Comparison of ENCODE assay signal across 25 mouse cellular contexts in genomic region chr17:7376951-7377700, GRCm38 (mm10). TPM values are rescaled to one million over a fixed set of nuclear protein-coding genes. Genes with fewer than 3 reads are reported as not detected.
DNase-seq lines count a peak whose midpoint lies in the region; ATAC-seq and TF ChIP-seq lines count a peak whose summit lies in the region.
"Not testable (repeated sequence)": the region's sequence is repeated elsewhere in the genome, so short reads cannot be mapped to it uniquely, and the experiment has no call there.
"Had no signal": no experiment of that assay in that cellular context is flagged by ENCODE, and none has a peak within 500 bp of the region (broad histone marks: within the 10 kb centered on the region; RNA-seq: fewer than 3 reads in every experiment).

No protein-coding gene starts in this region.

- H3K4me1 ChIP-seq in embryonic facial prominence, embryonic 13.5 days; heart, embryonic 11.5 days (ENCODE audit: control insufficient read depth, insufficient read depth, low read length); hindbrain, embryonic 13.5 days (replicated peaks); intestine, embryonic 16.5 days (ENCODE audit: control insufficient read depth, insufficient read depth, low read length); limb, embryonic 15.5 days; midbrain, postnatal 0 days (ENCODE audit: insufficient read depth, low read length); stomach, embryonic 16.5 days (ENCODE audit: control insufficient read depth, insufficient read depth, low read length): not testable (repeated sequence)

- peak; percentile 50; the same call in 1 of the 2 replicates for ATAC-seq in embryonic facial prominence, embryonic 13.5 days (ENCODE audit: insufficient number of reproducible peaks, insufficient read depth, low FRiP score, low TSS enrichment, low read depth)
- 0 out of 2 replicates have a peak, but pooled peaks have one; percentile 39 for ATAC-seq in heart, embryonic 11.5 days (replicated peaks; ENCODE audit: insufficient number of reproducible peaks, low FRiP score, low TSS enrichment)
- peak; percentile 67; the same call in 1 of the 2 replicates for ATAC-seq in hindbrain, embryonic 13.5 days (ENCODE audit: low FRiP score)
- peak; percentile 28; the same call in 1 of the 2 replicates for ATAC-seq in intestine, embryonic 16.5 days
- peak; percentile 44; the same call in 1 of the 2 replicates for ATAC-seq in limb, embryonic 15.5 days (ENCODE audit: insufficient number of reproducible peaks, low FRiP score, low TSS enrichment, low read depth)
- ATAC-seq in megakaryocyte-erythroid progenitor cell, adult 5-6 weeks (replicated peaks; ENCODE audit: low FRiP score, low TSS enrichment, poor library complexity, severe bottlenecking): peak; percentile 41
- ATAC-seq in midbrain, postnatal 0 days (ENCODE audit: low FRiP score): 0 out of 2 replicates have a peak, but pooled peaks have one; percentile 42
- ATAC-seq in stomach, embryonic 16.5 days (ENCODE audit: insufficient read depth, low FRiP score): peak; percentile 49

- 92% methylated on average over 1 of the region's 3 CpGs for WGBS in embryonic facial prominence, embryonic 13.5 days
- WGBS in heart, embryonic 11.5 days (ENCODE audit: insufficient replicate concordance): 90% methylated on average over 1 of the region's 3 CpGs
- whole genome bisulfite sequencing in hindbrain, embryonic 13.5 days: 100% methylated on average over 1 of the region's 3 CpGs
- WGBS in intestine, embryonic 16.5 days: 100% methylated on average over 1 of the region's 3 CpGs
- WGBS in limb, embryonic 15.5 days: 100% methylated on average over 1 of the region's 3 CpGs
- 100% methylated on average over 1 of the region's 3 CpGs for whole genome bisulfite sequencing in midbrain, postnatal 0 days
- WGBS in stomach, embryonic 16.5 days: 100% methylated on average over 1 of the region's 3 CpGs

- not testable (repeated sequence) for DNase-seq in midbrain, postnatal 0 days (ENCODE audit: low spot score)

- not testable (repeated sequence) for TF ChIP-seq CTCF in midbrain, postnatal 0 days (IDR thresholded peaks at IDR 0.05)

- not testable (repeated sequence) for H3K36me3 ChIP-seq in embryonic facial prominence, embryonic 13.5 days; heart, embryonic 11.5 days (ENCODE audit: control insufficient read depth, insufficient read depth, low read length); hindbrain, embryonic 13.5 days; intestine, embryonic 16.5 days (ENCODE audit: control insufficient read depth, insufficient read depth, low read length); limb, embryonic 15.5 days; midbrain, postnatal 0 days (ENCODE audit: insufficient read depth, low read length); stomach, embryonic 16.5 days (ENCODE audit: control insufficient read depth, insufficient read depth, low read length)

- not testable (repeated sequence) for H3K9me3 ChIP-seq in embryonic facial prominence, embryonic 13.5 days; heart, embryonic 11.5 days (replicated peaks; ENCODE audit: control insufficient read depth, low read length); hindbrain, embryonic 13.5 days; intestine, embryonic 16.5 days (ENCODE audit: control insufficient read depth, low read length); limb, embryonic 15.5 days; midbrain, postnatal 0 days (ENCODE audit: low read length); stomach, embryonic 16.5 days (replicated peaks; ENCODE audit: control insufficient read depth, low read length)

- not testable (repeated sequence) for H3K4me2 ChIP-seq in embryonic facial prominence, embryonic 13.5 days; heart, embryonic 11.5 days; hindbrain, embryonic 13.5 days; intestine, embryonic 16.5 days (ENCODE audit: low read depth, low read length); limb, embryonic 15.5 days; midbrain, postnatal 0 days (ENCODE audit: low read depth, low read length, poor library complexity, severe bottlenecking); stomach, embryonic 16.5 days (ENCODE audit: low read depth, low read length)

- H3K9ac ChIP-seq in embryonic facial prominence, embryonic 13.5 days; heart, embryonic 11.5 days (ENCODE audit: low read depth, low read length); hindbrain, embryonic 13.5 days; intestine, embryonic 16.5 days (ENCODE audit: low read depth, low read length); limb, embryonic 15.5 days; midbrain, postnatal 0 days (replicated peaks; ENCODE audit: low read length, poor library complexity, severe bottlenecking); stomach, embryonic 16.5 days (ENCODE audit: low read length): not testable (repeated sequence)

- not testable (repeated sequence) for H3K27ac ChIP-seq in embryonic facial prominence, embryonic 13.5 days; heart, embryonic 11.5 days (ENCODE audit: low read depth, low read length); hindbrain, embryonic 13.5 days; intestine, embryonic 16.5 days (ENCODE audit: low read length); limb, embryonic 15.5 days; midbrain, postnatal 0 days (ENCODE audit: low read depth, low read length); stomach, embryonic 16.5 days (ENCODE audit: low read length)

- H3K27me3 ChIP-seq in embryonic facial prominence, embryonic 13.5 days; heart, embryonic 11.5 days (ENCODE audit: control insufficient read depth, insufficient read depth, low read length); hindbrain, embryonic 13.5 days; intestine, embryonic 16.5 days (replicated peaks; ENCODE audit: control insufficient read depth, insufficient read depth, low read length); limb, embryonic 15.5 days; midbrain, postnatal 0 days (ENCODE audit: insufficient read depth, low read length); stomach, embryonic 16.5 days (ENCODE audit: control insufficient read depth, insufficient read depth, low read length): not testable (repeated sequence)

- not testable (repeated sequence) for H3K4me3 ChIP-seq in embryonic facial prominence, embryonic 13.5 days; heart, embryonic 11.5 days (ENCODE audit: low read depth, low read length); hindbrain, embryonic 13.5 days; intestine, embryonic 16.5 days (ENCODE audit: low read length); limb, embryonic 15.5 days; midbrain, postnatal 0 days (ENCODE audit: low read depth, low read length); stomach, embryonic 16.5 days (replicated peaks; ENCODE audit: low read length)

RNA-seq across cellular contexts. Expression of gene Gm49630, which starts 5.3 kb away (rescaled TPM):
- polyA plus RNA-seq in embryonic facial prominence, embryonic 13.5 days (2015; fragmentation: Nextera tagmentation; extraction: Ambion mirVana): not detected in 2 replicates
- not detected in 2 replicates for polyA plus RNA-seq in heart, embryonic 11.5 days (2014; fragmentation: Nextera tagmentation; extraction: Ambion mirVana)
- not detected in 2 replicates for polyA plus RNA-seq in hindbrain, embryonic 13.5 days (2015; fragmentation: Nextera tagmentation; extraction: Ambion mirVana)
- not detected in 2 replicates for polyA plus RNA-seq in intestine, embryonic 16.5 days (2015; fragmentation: Nextera tagmentation; extraction: Ambion mirVana)
- not detected in 2 replicates for polyA plus RNA-seq in limb, embryonic 15.5 days (2015; fragmentation: Nextera tagmentation; extraction: Ambion mirVana)
- total RNA-seq in megakaryocyte-erythroid progenitor cell, adult 5-6 weeks (2014; fragmentation: Nextera tagmentation): not detected in 2 replicates
- not detected in 2 replicates for total RNA-seq in megakaryocyte-erythroid progenitor cell, adult 5-6 weeks (2017)
- total RNA-seq in midbrain, postnatal 0 days (2014; rRNA removed): not detected in 2 replicates
- polyA plus RNA-seq in midbrain, postnatal 0 days (2015; fragmentation: Nextera tagmentation; extraction: Ambion mirVana): not detected in 2 replicates
- polyA plus RNA-seq in stomach, embryonic 16.5 days (2015; fragmentation: Nextera tagmentation; extraction: Ambion mirVana): not detected in 2 replicates
- total RNA-seq: adrenal gland, adult 8-10 months; gastrocnemius, adult 18-20 months; gastrocnemius, postnatal 36 days; heart, postnatal 14 days; layer of hippocampus, adult 2 months; layer of hippocampus, postnatal 25 days; neutrophil, adult 5-6 weeks had no signal
- polyA plus RNA-seq: activated CD4-positive, CD25-positive, alpha-beta regulatory T cell, adult 4 months; cortical plate, adult 2 months; embryonic facial prominence, embryonic 10.5 days; erythroblast, embryonic 14.5 days; forebrain, embryonic 13.5 days; limb, embryonic 10.5 days; liver, embryonic 13.5 days; lung, adult 2 months; myocyte; thymus, postnatal 0 days had no signal

RNA-seq across cellular contexts. Expression of gene Unc93a2, which starts 8.1 kb away (rescaled TPM):
- not detected in 2 replicates for polyA plus RNA-seq in embryonic facial prominence, embryonic 13.5 days (2015; fragmentation: Nextera tagmentation; extraction: Ambion mirVana)
- polyA plus RNA-seq in heart, embryonic 11.5 days (2014; fragmentation: Nextera tagmentation; extraction: Ambion mirVana): not detected in 2 replicates
- 0.12 TPM in 1 of 2 replicates, not detected in the other for polyA plus RNA-seq in hindbrain, embryonic 13.5 days (2015; fragmentation: Nextera tagmentation; extraction: Ambion mirVana)
- polyA plus RNA-seq in intestine, embryonic 16.5 days (2015; fragmentation: Nextera tagmentation; extraction: Ambion mirVana): 0.13 TPM in 1 of 2 replicates, not detected in the other
- 0.14 and 0.21 TPM in 2 replicates for polyA plus RNA-seq in limb, embryonic 15.5 days (2015; fragmentation: Nextera tagmentation; extraction: Ambion mirVana)
- total RNA-seq in megakaryocyte-erythroid progenitor cell, adult 5-6 weeks (2014; fragmentation: Nextera tagmentation): not detected in 2 replicates
- not detected in 2 replicates for total RNA-seq in megakaryocyte-erythroid progenitor cell, adult 5-6 weeks (2017)
- total RNA-seq in midbrain, postnatal 0 days (2014; rRNA removed): 0.19 TPM in 1 of 2 replicates, not detected in the other
- 0.05 TPM in 1 of 2 replicates, not detected in the other for polyA plus RNA-seq in midbrain, postnatal 0 days (2015; fragmentation: Nextera tagmentation; extraction: Ambion mirVana)
- polyA plus RNA-seq in stomach, embryonic 16.5 days (2015; fragmentation: Nextera tagmentation; extraction: Ambion mirVana): not detected in 2 replicates
- total RNA-seq: layer of hippocampus, adult 2 months; layer of hippocampus, postnatal 25 days; neutrophil, adult 5-6 weeks had no signal
- polyA plus RNA-seq: activated CD4-positive, CD25-positive, alpha-beta regulatory T cell, adult 4 months; cortical plate, adult 2 months; embryonic facial prominence, embryonic 10.5 days; erythroblast, embryonic 14.5 days; forebrain, embryonic 13.5 days; limb, embryonic 10.5 days; myocyte had no signal

RNA-seq across cellular contexts. Expression of gene Ttll2, which starts 24.6 kb away (rescaled TPM):
- polyA plus RNA-seq in embryonic facial prominence, embryonic 13.5 days (2015; fragmentation: Nextera tagmentation; extraction: Ambion mirVana): not detected in 2 replicates
- not detected in 2 replicates for polyA plus RNA-seq in heart, embryonic 11.5 days (2014; fragmentation: Nextera tagmentation; extraction: Ambion mirVana)
- polyA plus RNA-seq in hindbrain, embryonic 13.5 days (2015; fragmentation: Nextera tagmentation; extraction: Ambion mirVana): not detected in 2 replicates
- not detected in 2 replicates for polyA plus RNA-seq in intestine, embryonic 16.5 days (2015; fragmentation: Nextera tagmentation; extraction: Ambion mirVana)
- polyA plus RNA-seq in limb, embryonic 15.5 days (2015; fragmentation: Nextera tagmentation; extraction: Ambion mirVana): not detected in 2 replicates
- not detected in 2 replicates for total RNA-seq in megakaryocyte-erythroid progenitor cell, adult 5-6 weeks (2014; fragmentation: Nextera tagmentation)
- not detected in 2 replicates for total RNA-seq in megakaryocyte-erythroid progenitor cell, adult 5-6 weeks (2017)
- total RNA-seq in midbrain, postnatal 0 days (2014; rRNA removed): not detected in 2 replicates
- polyA plus RNA-seq in midbrain, postnatal 0 days (2015; fragmentation: Nextera tagmentation; extraction: Ambion mirVana): not detected in 2 replicates
- not detected in 2 replicates for polyA plus RNA-seq in stomach, embryonic 16.5 days (2015; fragmentation: Nextera tagmentation; extraction: Ambion mirVana)
- total RNA-seq: gastrocnemius, adult 18-20 months; gastrocnemius, postnatal 36 days; heart, postnatal 14 days; layer of hippocampus, adult 2 months; layer of hippocampus, postnatal 25 days; neutrophil, adult 5-6 weeks had no signal
- polyA plus RNA-seq: activated CD4-positive, CD25-positive, alpha-beta regulatory T cell, adult 4 months; cortical plate, adult 2 months; embryonic facial prominence, embryonic 10.5 days; erythroblast, embryonic 14.5 days; forebrain, embryonic 13.5 days; limb, embryonic 10.5 days; liver, embryonic 13.5 days; myocyte; thymus, postnatal 0 days had no signal

RNA-seq across cellular contexts. Expression of gene Tcp10a, which starts 52.7 kb away (rescaled TPM):
- not detected in 2 replicates for polyA plus RNA-seq in embryonic facial prominence, embryonic 13.5 days (2015; fragmentation: Nextera tagmentation; extraction: Ambion mirVana)
- polyA plus RNA-seq in heart, embryonic 11.5 days (2014; fragmentation: Nextera tagmentation; extraction: Ambion mirVana): 0.14 and 0.24 TPM in 2 replicates
- not detected in 2 replicates for polyA plus RNA-seq in hindbrain, embryonic 13.5 days (2015; fragmentation: Nextera tagmentation; extraction: Ambion mirVana)
- not detected in 2 replicates for polyA plus RNA-seq in intestine, embryonic 16.5 days (2015; fragmentation: Nextera tagmentation; extraction: Ambion mirVana)
- not detected in 2 replicates for polyA plus RNA-seq in limb, embryonic 15.5 days (2015; fragmentation: Nextera tagmentation; extraction: Ambion mirVana)
- not detected in 2 replicates for total RNA-seq in megakaryocyte-erythroid progenitor cell, adult 5-6 weeks (2014; fragmentation: Nextera tagmentation)
- total RNA-seq in megakaryocyte-erythroid progenitor cell, adult 5-6 weeks (2017): not detected in 2 replicates
- total RNA-seq in midbrain, postnatal 0 days (2014; rRNA removed): not detected in 2 replicates
- polyA plus RNA-seq in midbrain, postnatal 0 days (2015; fragmentation: Nextera tagmentation; extraction: Ambion mirVana): 0.11 TPM in 1 of 2 replicates, not detected in the other
- not detected in 2 replicates for polyA plus RNA-seq in stomach, embryonic 16.5 days (2015; fragmentation: Nextera tagmentation; extraction: Ambion mirVana)
- total RNA-seq: gastrocnemius, adult 18-20 months; gastrocnemius, postnatal 36 days; heart, postnatal 14 days; neutrophil, adult 5-6 weeks had no signal
- polyA plus RNA-seq: activated CD4-positive, CD25-positive, alpha-beta regulatory T cell, adult 4 months; cortical plate, adult 2 months; embryonic facial prominence, embryonic 10.5 days; erythroblast, embryonic 14.5 days; forebrain, embryonic 13.5 days; limb, embryonic 10.5 days; liver, embryonic 13.5 days; lung, adult 2 months; myocyte had no signal
